Mouse (Mus musculus): ENCODE measurements around the gene Tbx15.

GRCm38 (mm10) chr3:99249551-99249870, 9.3 kb downstream of the Tbx15 start:
- TF ChIP-seq POLR2A (IDR thresholded peaks at IDR 0.05; ENCODE audit: low read depth, low read length) (no peak), CTCF (conservative IDR thresholded peaks at IDR 0.05; ENCODE audit: insufficient read depth, insufficient read length, low read depth, low read length) (no peak)

Measured in kidney, adult 2 months (tissue).